Mouse (Mus musculus): Measurements from ENCODE around the gene Cdh23.

DNA sequence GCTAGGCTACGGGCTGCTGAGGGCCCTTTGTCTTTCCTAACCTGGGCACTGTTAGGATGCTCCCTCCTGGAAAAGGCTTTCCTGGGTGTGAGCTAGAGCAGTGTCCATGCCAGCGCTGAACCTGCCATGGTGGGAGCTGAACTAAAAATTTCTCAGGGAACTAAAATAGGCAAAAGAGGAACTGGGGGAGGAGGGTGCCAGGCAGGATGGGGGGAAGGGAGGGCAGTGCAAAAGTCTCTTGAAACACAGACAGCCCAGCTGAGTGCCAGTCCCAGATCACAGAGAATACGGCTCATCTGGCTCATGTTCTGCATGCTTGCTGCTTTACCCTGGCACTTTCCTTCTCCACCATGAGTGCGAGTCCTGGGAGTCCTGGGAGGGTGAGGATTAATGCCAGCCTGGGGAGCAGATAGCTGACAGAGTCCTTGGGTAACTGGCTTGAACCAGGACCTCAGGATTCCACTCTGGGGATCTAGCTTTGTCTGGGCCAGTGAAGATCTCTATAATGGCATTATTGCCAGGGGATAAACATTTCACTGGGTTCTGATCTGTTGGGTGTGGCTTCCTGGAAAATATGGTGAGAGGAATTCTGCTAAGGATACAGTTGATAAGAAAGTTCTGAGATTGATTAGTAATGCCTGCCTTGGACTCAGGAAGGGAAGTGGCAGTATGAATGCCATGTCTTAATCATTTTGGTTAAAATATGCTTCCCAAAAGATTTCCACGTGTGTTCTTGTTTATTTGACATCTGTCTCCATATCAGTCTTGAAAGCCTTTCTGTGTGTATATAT lies 324.5 kb downstream of the Cdh23 start:
- TF ChIP-seq USF1 (IDR thresholded peaks at IDR 0.05; ENCODE audit: low read depth) (no peak), TCF12 (IDR thresholded peaks at IDR 0.05; ENCODE audit: insufficient read depth, poor library complexity, severe bottlenecking) (no peak), E2F4 (IDR thresholded peaks at IDR 0.05; ENCODE audit: insufficient read depth) (no peak), MAX (IDR thresholded peaks at IDR 0.05; ENCODE audit: low read depth) (no peak), POLR2A (IDR thresholded peaks at IDR 0.05; ENCODE audit: insufficient read length, low read depth) (no peak), REST (IDR thresholded peaks at IDR 0.05; ENCODE audit: insufficient read depth, insufficient read length) (no peak), TCF3 (IDR thresholded peaks at IDR 0.05; ENCODE audit: insufficient read length, low read depth) (no peak), MYOD1 (IDR thresholded peaks at IDR 0.05; ENCODE audit: control insufficient read depth in 1 of 3, insufficient read length in 2 of 3, low read depth in 2 of 3) (no peak), SRF (IDR thresholded peaks at IDR 0.05; ENCODE audit: control insufficient read depth, insufficient read length, low read depth) (no peak)

Measured in myocyte (in vitro differentiated cells).